Mouse (Mus musculus): ENCODE results near the gene Hs6st3.

Hs6st3 gene

DNA sequence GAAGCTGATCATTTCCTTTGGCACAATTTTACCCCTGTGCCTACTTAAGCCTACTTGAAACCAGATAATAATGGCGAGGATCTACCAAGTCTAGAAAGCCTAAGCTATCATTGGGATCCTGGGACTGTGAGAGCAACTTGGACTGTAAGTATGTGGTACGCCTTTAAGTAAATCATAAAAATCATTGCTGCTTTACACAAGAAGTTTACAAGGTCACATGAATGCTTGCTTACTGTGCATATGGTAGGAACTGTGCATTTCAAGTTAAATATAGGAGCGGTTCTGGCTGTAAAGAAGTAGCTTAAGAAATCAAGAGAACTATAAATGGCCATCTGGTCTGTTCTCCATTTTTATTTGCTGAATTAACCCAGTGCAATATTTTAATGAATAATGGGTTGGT, 495.5 kb downstream of the Hs6st3 start:
- DNase-seq (ENCODE audit: low read depth, low spot score): no peak

DNA sequence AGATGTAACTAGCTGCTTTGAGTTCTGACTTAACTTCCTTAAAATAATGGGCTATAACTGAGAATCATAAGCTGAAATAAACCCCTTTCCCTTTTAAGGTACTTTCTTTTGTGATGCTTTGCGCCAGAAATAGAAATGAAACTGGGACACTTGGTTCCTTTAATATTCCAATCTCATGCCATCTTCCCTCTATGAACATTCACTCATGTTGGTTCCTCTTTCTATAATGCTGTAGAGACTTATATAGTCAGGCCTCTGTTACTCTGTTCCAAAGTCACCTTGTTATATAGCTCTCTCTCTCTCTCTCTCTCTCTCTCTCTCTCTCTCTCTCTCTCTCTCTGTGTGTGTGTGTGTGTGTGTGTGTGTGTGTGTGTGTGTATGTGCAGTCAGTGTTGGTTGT, 504.7 kb downstream of the Hs6st3 start:
- DNase-seq (ENCODE audit: low read depth, low spot score): no peak

DNA sequence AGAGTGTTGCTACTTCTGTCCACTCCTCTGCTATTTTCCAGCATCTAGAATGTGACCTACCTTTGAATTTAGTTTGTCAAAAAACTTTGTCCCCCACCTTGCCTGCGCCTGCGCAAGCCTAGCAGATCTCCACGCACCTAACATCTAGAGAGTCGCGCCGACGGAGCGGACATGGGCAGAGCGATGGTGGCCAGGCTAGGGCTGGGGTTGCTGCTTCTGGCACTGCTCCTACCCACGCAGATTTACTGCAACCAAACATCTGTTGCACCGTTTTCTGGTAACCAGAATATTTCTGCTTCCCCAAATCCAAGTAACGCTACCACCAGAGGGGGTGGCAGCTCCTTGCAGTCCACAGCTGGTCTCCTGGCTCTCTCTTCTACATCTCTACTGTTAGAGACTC, 505.7 kb downstream of the Hs6st3 start:
- DNase-seq (ENCODE audit: low read depth, low spot score): no peak

DNA sequence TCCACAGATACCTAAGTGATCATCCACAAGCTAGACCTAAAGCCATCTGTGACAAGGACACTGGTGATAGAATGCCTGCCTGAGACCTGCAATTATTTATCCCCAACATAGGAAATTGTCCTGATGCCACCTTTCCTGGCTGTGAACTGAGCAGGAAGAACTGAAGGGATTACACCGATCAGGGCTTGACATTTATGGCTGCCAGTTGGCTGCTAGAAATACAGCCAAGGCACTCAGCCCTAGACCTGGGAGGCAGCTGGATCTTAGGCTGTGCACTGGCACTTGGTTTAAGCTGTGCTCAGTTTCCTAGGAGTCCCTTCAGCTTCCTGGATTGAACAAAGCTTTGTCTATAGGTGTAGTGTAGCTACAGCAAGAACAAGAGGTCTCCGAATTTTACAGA, 518.8 kb downstream of the Hs6st3 start:
- DNase-seq (ENCODE audit: low read depth, low spot score): no peak

DNA sequence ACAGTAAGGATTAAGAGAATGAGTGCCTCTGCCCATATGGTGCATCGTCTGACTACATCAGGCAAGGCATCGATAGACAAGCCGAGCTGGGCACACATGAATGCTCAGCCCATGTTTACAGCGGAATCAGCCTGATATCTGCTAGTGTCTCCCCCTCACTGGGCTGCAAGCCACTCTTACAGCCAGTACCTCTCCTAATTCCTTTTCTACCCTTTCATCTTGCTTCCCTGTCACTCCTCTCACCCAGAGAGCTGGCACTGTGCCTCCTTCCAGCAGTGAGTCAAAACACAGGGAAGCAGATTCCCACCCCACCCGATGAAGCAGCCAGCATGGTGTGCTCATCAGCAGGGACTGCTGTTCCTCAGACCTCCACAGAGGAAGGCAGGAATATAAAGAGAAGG, 527.6 kb downstream of the Hs6st3 start:
- no peak for DNase-seq (ENCODE audit: low read depth, low spot score)

DNA sequence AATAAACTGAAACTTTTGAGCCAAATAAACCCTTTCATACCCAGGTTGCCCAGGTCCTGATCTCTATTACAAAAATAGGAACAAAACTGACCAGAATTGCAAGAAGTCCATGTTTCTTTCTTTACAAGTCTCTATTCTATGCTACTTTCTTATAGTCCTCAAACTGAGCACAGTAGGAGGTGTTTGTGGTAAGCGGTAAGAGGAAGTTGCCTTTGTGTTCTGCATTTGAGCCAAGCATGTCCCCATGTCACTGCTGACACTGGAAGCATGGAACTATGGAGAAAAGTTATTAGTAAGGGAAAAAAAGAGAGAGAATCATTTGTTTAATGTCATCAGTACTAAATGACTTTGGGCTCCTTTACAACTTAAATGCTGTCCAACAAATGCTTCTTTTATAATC, 529.3 kb downstream of the Hs6st3 start:
- DNase-seq (ENCODE audit: low read depth, low spot score): no peak

DNA sequence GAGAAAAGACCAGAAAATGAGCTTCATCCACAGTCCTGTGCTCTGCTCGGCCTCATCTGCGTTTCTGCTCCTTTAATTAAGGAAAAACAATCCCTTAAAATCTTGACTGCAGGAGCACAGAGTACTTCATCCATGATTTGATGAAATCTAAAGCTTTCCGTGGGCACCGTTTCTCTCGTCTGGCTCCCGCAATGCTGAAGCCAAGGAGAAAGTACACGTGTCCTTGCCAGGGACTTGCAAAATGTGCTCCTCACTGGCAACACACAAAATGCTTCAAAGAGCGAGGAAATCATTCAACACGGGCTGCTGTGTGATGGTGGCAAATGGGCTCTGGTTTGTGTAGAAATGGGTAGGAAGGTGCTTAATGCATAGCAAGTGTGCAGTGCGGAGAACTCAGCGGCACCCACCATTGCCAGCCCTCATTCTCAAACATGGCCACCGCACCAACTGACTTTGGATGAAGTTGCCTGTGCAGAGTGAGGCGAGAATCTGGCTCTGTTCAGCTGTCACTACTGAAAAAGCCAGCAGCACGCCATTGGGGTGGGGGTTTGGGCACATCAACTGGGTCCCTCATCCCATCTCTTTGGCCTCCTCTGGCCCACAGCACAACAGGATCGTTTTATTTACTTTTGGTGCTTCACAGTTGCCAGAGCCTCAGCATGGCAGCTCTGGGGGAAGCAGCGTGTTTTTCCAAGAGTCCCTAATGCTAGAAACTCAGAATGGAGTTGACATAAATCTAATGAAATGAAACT, 532.9 kb downstream of the Hs6st3 start:
- DNase-seq (ENCODE audit: low read depth, low spot score): no peak

DNA sequence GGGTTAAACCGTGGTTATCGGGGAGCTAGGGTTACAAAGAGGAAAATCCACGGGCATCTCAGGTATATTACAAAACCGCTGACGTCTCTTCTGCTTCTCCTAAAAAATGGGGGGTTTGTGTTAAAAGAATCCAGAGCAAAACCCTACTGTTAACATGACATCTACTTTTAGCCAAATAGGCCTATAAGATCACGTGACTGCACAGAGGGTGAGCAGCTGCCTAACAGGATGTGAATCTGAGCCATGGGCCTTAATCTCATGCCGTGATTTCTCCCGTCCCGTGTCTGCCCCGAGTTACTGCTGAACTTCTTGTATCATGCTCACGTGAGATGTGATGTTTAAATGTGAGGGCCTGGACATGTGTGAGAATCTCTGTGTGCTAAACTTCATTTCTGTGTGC, 540.4 kb downstream of the Hs6st3 start:
- no peak for DNase-seq (ENCODE audit: low read depth, low spot score)

DNA sequence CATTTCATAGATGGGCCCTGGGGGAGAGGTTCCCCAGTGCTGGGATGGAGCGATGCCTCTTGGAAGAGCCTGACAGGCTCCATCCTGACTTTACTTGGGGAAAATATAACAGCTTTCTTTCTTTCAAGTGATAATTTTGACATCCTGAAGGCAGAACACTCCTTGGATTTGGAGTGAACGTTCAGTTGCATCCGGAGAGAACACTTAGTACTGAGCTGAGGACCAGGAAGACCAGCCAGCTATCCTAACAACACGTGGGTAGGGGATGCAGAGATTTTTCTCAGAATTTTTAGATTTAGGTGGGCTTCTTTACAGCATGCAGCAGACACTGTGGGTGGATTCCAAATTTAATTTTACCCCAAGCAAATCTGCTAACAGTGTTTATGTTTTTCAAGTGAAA, 541.9 kb downstream of the Hs6st3 start:
- no peak for DNase-seq (ENCODE audit: low read depth, low spot score)

DNA sequence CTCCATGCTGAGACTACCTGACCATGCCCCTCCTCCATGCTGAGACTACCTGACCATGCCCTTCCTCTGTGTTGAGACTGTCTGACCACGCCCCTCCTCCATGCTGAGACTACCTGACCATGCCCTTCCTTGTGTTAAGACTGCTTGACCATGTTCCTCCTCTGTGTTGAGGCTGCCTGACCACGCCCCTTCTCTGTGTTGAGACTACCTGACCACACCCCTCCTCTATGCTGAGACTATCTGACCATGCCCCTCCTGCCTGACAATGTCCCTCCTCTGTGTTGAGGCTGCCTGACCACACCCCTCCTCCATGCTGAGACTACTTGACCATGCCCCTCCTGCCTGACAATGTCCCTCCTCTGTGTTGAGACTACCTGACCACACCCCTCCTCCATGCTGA, 549.7 kb downstream of the Hs6st3 start:
- DNase-seq (ENCODE audit: low read depth, low spot score): no peak

DNA sequence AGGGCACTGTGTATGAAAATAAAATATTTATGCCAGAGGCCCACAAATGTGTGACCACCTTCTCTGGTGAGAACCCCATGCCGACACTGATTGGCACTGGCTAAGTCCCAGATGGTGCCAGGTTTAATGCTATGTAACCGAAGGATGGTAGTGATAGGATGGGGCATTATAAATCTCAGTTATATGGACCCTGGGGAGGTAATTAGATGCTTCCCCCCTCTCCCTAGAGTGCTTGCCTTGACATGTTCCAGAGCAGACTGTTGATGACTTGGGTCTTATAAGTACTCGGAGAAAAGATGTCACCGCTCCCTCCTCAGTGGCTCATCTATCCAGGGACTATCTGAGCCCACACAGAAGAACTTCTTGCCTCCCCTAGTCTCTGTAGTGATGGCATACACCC, 561.8 kb downstream of the Hs6st3 start:
- no peak for DNase-seq (ENCODE audit: low read depth, low spot score)

DNA sequence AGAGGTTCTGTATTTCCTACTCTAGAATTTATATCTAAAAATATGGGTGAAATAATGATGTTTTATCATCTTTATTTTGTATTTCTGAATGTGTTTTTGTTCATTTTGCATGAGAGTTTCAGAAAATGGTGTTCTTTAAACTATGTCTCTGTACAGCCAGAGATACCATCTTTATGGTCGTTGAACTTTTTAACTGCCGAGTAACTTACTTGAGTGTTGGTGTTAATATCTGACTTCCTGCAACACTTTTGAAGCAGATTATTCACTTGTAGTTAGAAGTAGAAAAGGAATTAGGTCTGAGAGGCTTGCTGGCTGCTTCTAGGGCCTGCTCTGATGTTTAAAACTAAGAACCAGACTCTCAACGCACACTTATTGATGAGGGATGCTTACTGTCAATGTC, 576.6 kb downstream of the Hs6st3 start:
- no peak for DNase-seq (ENCODE audit: low read depth, low spot score)

DNA sequence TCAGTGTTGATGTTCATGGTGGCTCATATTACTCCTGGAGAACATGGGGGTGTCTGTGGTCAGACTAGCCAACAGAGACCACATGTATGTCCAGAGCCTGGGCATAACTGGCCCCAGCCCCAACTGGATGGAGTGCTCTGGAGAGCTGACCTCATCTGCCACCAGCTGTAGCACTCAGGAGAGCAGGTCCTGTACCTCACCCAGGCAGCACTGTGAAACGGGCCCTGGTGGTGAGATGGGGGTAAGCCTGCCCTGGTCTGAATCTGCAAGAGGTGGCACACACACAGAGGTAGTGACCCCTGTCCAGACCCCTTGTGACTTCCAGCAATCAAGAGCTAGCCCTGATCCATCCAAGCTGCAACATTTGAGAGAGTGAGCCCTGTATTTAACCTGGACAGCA, 579.2 kb downstream of the Hs6st3 start:
- DNase-seq (ENCODE audit: low read depth, low spot score): no peak

DNA sequence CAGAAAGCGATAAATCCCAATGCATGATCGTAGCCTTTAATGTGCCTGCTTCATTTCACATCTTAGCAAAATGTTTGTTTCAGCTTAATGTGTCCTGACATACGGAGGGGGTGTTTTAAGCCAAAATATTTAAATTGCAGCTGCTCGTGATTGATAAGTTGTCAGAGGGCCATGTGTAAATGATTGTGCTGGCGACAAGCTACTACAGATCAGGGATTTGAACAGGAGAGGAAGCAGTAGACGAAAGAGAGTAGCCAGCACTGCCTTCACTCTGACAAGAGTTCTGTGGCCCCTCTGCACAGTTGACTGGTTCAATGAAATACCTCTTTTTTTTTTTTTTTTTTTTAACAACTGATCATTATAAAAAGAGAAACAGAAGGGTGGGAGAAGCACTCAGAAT, 587.0 kb downstream of the Hs6st3 start:
- no peak for DNase-seq (ENCODE audit: low read depth, low spot score)

DNA sequence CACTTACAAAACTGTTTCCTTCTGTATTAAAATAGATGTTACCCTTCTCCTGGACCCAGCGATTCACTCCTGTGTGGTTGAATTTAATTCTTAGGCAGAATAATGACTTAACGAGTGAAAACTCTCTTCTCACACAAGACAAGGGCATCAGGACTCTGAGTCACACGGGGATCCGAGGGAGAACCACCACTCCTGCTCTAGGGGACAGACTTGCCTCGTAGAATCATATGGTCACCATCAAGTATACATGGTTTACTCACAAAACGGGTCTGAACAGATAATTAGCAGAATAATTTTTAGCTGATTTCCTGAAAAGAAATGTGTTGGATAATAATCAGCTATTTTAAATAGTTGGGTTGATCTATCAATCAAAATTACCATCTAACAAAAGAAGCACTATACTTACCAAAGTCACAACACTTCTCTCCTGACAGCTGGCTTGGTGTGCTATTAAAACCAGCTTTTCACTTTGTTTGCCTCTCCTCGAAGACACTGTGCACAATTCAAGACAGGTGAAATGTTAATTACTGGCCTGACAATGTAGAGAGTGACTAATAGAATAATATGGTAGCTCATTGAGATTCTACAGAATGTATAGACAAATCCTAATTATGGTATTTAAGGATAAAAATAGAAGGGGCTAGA, 593.4 kb downstream of the Hs6st3 start:
- no peak for DNase-seq (ENCODE audit: low read depth, low spot score)

DNA sequence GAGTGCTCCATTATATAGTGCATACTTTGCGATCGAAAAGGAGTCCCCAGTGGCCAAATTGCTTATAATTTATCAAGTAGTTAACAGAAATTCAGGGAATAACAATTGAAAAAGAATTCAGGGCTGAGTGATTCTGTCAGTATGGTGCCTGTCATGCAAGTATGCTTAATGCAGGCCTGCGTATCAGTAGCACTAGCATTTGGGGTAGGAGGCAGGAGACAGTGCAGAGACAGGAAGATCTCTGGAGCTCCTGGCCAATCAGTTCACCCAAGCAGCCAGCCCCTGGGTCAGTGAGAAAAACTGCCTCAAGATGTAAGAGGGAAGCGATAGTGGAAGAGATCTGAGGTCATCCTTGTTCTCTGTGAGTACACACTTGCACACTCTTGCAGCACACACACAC, 594.1 kb downstream of the Hs6st3 start:
- no peak for DNase-seq (ENCODE audit: low read depth, low spot score)

DNA sequence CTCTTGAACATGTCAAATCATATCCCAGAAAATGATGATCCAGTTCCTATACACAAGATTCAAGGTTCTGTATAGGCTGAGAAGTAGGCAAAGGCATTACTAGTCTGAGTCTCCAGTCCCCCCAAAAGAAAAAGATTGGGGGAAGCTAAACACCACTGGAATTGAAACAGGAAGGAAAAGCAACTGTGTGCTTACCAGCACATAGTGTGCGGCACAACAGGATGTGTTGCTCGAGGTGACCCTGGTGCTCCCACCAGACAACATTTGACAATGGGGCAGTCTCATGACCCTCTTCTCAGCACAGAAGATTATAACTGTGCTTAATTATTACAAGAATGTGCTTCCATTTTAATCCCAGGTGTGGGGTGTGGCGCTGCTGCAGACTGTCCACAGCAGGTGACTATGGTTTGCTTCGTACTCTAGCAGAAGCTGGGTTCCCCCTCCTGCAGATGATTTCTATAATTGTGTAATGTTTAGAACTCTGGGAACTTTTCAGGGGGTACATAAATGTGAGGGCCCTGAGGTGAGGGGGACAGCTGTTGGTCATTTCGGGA, 599.3 kb downstream of the Hs6st3 start:
- no peak for DNase-seq (ENCODE audit: low read depth, low spot score)

DNA sequence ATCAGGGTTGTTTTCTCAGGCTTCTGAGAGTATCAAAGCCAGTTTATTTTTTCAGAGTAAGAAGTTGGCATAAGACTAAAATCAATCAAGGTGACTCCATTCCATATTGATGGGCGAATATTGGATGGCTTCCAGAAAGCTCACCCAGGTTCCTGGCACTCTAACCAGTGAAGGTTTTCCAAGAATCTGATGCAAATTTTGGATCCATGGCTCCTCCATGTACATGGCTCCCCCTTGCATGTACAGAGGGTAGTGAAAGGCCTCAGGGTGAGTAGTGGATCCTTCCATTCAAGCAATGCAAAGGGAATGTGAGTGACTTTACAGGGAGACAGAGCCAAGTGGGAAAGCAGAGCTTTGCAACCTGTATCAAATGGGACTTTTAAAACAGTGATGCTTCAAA, 603.6 kb downstream of the Hs6st3 start:
- DNase-seq (ENCODE audit: low read depth, low spot score): no peak

DNA sequence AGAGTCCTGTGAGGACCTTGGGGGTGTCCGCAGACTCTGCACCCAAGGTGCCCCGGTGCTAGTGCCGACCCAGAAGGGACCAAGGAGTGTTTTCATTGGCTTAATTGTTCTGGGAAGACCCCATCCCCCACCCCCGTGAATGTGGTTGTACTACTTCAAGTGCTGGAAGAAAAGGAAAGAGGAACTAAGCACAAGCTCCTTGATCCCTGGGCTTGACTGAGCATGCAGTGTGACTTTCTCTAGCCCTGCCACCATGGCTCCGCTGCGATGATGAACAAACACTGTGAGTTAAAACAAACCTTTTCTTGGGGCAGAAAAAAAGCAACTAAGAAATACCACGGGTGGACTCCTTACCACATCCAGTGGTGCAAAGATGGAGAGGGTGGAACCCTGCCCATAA, 623.2 kb downstream of the Hs6st3 start:
- DNase-seq (ENCODE audit: low read depth, low spot score): no peak

DNA sequence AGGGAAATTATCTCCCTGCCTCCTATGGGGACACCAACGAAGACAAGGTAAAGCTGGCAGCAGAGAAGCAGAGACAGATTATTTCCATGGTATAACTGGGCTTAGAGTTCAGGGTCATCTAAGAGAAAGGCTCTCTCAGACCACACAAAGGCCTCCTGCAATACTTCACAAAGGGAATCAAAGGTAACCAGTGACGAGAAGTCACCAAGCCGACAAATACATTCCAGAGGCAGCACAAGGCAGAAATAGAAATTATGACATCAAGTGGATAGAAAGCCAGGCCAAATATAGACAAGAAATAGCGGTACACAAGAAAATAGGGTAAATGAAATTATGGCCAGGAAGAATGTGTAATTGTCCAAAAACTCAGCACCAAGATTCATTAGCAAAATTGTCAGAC, 633.9 kb downstream of the Hs6st3 start:
- no peak for DNase-seq (ENCODE audit: low read depth, low spot score)

DNA sequence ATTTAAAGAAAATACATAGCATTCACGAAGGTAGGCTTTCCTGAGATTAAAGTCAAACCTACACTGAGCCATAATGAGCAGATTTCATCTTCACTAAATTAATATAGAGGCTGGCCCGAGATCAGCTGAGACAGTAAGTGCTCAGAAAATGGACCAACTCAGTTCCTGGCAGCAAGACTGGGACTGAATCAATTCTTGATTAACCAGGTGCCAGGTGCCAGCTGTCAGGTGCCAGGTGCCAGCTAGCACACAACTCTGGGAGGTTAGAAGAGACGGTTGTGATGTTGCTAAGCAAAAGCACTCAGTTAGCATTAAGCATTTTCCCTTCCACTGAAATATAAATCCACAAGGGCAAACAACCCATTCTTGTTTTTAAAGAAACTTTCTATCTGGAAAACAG, 638.1 kb downstream of the Hs6st3 start:
- no peak for DNase-seq (ENCODE audit: low read depth, low spot score)

DNA sequence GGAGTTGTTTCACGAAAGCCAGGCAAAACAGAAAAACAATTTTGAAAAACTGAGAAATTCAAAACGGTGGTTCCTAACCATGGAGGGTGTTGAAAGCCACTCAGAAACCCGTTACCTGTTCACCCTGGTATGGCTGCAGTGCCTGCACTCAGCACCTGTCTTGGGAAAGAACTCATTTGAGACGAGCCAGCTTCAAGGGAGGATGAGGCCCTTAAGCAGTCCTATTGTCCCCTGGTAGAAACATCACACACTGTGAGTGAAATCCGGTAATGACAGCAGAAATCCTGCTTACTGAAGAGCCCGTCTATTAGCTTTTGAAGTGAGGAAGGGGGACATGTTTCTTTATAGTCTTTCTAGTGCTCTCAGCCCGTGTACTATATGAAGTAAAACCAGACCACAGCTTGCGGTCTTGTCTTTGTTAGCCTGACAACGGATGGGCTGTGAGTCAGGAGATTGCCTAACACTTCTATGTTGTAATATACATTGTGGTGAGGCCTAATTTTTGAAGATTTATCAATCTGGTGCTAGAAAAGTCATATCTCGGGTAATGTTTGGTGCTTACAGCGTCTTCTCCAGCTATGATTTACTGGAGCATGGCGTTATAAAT, 641.9 kb downstream of the Hs6st3 start:
- DNase-seq (ENCODE audit: low read depth, low spot score): no peak

DNA sequence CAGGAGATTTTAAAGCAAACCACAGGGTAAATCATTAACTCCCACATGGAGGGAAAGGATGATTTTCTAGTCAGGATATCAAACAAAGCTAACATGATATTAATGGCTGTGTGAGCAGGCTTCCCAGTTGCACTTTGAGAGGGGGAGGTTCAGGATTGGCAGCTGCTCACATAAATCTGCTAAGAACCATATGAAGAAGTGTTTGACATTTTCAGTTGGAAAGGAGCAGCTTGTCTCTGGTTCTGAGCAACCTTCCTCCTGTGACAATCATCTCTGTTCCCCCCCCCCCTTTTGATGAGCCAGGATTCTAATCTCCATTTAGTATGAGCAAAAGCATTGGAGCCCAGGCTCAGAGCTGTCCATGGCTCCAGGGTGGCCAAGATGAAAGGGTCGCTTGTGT, 643.0 kb downstream of the Hs6st3 start:
- DNase-seq (ENCODE audit: low read depth, low spot score): no peak

Data from retina, adult 2 months (tissue).